Mouse (Mus musculus) granulocyte monocyte progenitor cell, adult 5-6 weeks (primary cell): ENCODE results near the gene Olfr181. TPM values are rescaled to one million over a fixed set of nuclear protein-coding genes. Genes with fewer than 3 reads are reported as not detected.

Experiments used
- ATAC-seq: replicated peaks from 2 replicates; pipeline ENCODE4 v1.8.0; 2016; ENCODE audit warnings: mild to moderate bottlenecking, moderate TSS enrichment, inconsistent platforms; ENCODE audit not compliant: poor library complexity, severe bottlenecking
- total RNA-seq, 2 experiments: library from RNA; stranded (forward) in 1 of 2; stranded (reverse) in 1 of 2; fragments of 200-712, 200-1000 nt in 1 of 2; fragments of >200 nt in 1 of 2; fragmentation: Nextera tagmentation in 1 of 2; gene quantifications; 2 replicates each; pipeline ENCODE4 v1.2.3; 2014 to 2017

Olfr181 gene
- total RNA-seq (2014; fragmentation: Nextera tagmentation) (not detected in 2 replicates), total RNA-seq (2017) (not detected in 2 replicates)

DNA sequence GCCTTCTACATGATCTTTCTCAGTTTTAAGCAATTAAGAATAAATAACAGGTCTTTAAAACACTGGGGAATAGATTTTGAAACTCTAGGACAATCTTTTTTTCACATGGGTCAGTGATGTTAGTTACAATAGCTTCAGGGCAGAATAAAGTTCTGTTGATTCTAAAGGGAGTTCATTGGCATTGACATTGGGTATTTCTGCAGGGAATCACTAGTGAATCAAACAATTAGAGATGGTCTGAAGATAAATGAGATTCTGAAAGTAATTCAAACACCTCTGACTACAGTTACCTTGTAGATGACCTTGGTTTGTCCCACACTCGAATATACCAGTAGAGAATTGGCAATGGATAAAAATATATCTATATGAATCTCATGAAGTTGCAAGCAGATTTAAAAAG is at the start of gene Olfr181:
Gene Olfr181 (minus strand): TSS at position 101 of the 400 bp plus-strand sequence.
- no peak for ATAC-seq

DNA sequence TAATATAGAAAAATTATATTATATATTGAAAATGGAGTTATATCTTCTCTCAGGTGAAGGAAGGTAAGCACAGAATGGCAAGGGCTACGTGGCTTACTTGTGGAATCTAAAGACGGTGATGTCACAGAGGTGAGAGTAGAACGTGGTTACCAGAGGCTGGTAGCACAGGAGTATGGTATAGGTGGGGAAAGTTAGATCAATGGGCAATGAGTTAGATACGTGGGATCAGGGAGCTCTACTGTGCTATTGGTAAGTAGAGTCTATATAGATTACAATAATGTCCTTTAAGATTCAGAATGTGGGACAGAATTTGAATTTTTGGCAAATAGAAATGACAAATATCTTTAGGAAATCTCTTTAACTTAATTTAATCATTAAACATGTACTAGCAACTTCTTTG is 737 bp upstream of the Olfr181 start, which contains the start of gene Olfr180:
Gene Olfr180 (minus strand): TSS at position 101 of the 400 bp plus-strand sequence.
- no peak for ATAC-seq

DNA sequence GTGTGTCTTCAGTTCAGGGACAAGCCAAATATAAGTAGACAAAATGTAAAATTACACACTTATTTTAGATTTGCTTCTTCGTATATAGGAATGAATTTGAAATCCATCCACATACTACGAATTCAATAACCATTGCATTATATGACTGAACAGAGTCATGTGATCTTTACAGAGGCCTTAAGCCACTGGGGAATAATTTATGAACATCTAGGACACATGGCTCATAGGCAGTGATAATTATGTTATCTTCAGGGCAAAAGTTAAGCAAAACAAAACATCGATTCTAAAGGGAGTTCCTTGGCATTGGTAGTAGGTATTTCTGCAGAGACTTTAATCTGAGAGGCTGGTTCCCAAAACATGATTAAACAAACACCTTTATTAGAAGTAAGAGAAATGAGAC is 36.6 kb downstream of the Olfr181 start, which contains the start of gene Olfr178:
Gene Olfr178 (minus strand): TSS at position 101 of the 400 bp plus-strand sequence.
- no peak for ATAC-seq

DNA sequence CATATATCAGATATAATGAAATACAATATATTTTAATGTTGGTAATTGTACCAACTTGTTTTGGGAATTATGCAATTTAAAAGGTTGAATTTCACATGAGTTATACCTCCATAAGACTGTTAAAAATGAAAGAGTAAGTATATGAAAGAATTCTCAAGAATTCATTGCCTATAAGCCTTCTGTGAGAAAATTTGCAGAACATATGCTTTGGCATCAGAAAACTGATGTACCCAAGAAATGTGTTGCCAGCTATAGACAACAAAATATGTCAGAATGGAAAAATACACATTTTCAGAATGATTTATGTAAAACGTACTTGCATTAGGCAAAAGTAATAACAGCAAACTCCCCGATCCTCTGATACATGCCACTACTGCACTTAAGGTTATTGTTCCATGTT is 44.1 kb downstream of the Olfr181 start:
- no peak for ATAC-seq

Other genes with a start within 250 kb of the Olfr181 start
- gene Gpr15, start 209.7 kb downstream of the Olfr181 start, total RNA-seq (2014; fragmentation: Nextera tagmentation): 0.92 TPM in 1 of 2 replicates, not detected in the other
- 0.77 and 0.78 TPM in 2 replicates for gene Gpr15, start 209.7 kb downstream of the Olfr181 start, total RNA-seq (2017)
- gene Cldnd1, start 200.8 kb downstream of the Olfr181 start, total RNA-seq (2014; fragmentation: Nextera tagmentation): 27.8 and 57.0 TPM in 2 replicates
- 13.4 and 23.7 TPM in 2 replicates for gene Cldnd1, start 200.8 kb downstream of the Olfr181 start, total RNA-seq (2017)
- not detected in 2 replicates for gene Olfr172, start 165.6 kb downstream of the Olfr181 start, total RNA-seq (2014; fragmentation: Nextera tagmentation)
- gene Olfr172, start 165.6 kb downstream of the Olfr181 start, total RNA-seq (2017): not detected in 2 replicates
- not detected in 2 replicates for gene Olfr173, start 128.5 kb downstream of the Olfr181 start, total RNA-seq (2014; fragmentation: Nextera tagmentation)
- not detected in 2 replicates for gene Olfr173, start 128.5 kb downstream of the Olfr181 start, total RNA-seq (2017)
- gene Olfr175-ps1, start 102.0 kb downstream of the Olfr181 start, total RNA-seq (2014; fragmentation: Nextera tagmentation): not detected in 2 replicates
- not detected in 2 replicates for gene Olfr175-ps1, start 102.0 kb downstream of the Olfr181 start, total RNA-seq (2017)
- not detected in 2 replicates for gene Olfr177, start 54.0 kb downstream of the Olfr181 start, total RNA-seq (2014; fragmentation: Nextera tagmentation)
- gene Olfr177, start 54.0 kb downstream of the Olfr181 start, total RNA-seq (2017): not detected in 2 replicates
- not detected in 2 replicates for gene Olfr178, start 36.7 kb downstream of the Olfr181 start, total RNA-seq (2014; fragmentation: Nextera tagmentation)
- not detected in 2 replicates for gene Olfr178, start 36.7 kb downstream of the Olfr181 start, total RNA-seq (2017)
- not detected in 2 replicates for gene Olfr180, start 637 bp upstream of the Olfr181 start, total RNA-seq (2014; fragmentation: Nextera tagmentation)
- not detected in 2 replicates for gene Olfr180, start 637 bp upstream of the Olfr181 start, total RNA-seq (2017)
- gene Olfr183, start 66.6 kb upstream of the Olfr181 start, total RNA-seq (2014; fragmentation: Nextera tagmentation): not detected in 2 replicates
- gene Olfr183, start 66.6 kb upstream of the Olfr181 start, total RNA-seq (2017): not detected in 2 replicates
- not detected in 2 replicates for gene Olfr186, start 101.5 kb upstream of the Olfr181 start, total RNA-seq (2014; fragmentation: Nextera tagmentation)
- not detected in 2 replicates for gene Olfr186, start 101.5 kb upstream of the Olfr181 start, total RNA-seq (2017)
- not detected in 2 replicates for gene Olfr187, start 111.0 kb upstream of the Olfr181 start, total RNA-seq (2014; fragmentation: Nextera tagmentation)
- gene Olfr187, start 111.0 kb upstream of the Olfr181 start, total RNA-seq (2017): not detected in 2 replicates
- gene Olfr190, start 149.2 kb upstream of the Olfr181 start, total RNA-seq (2014; fragmentation: Nextera tagmentation): not detected in 2 replicates
- not detected in 2 replicates for gene Olfr190, start 149.2 kb upstream of the Olfr181 start, total RNA-seq (2017)
- gene Olfr191, start 161.1 kb upstream of the Olfr181 start, total RNA-seq (2014; fragmentation: Nextera tagmentation): not detected in 2 replicates
- gene Olfr191, start 161.1 kb upstream of the Olfr181 start, total RNA-seq (2017): not detected in 2 replicates
- gene Olfr193, start 183.1 kb upstream of the Olfr181 start, total RNA-seq (2014; fragmentation: Nextera tagmentation): not detected in 2 replicates
- not detected in 2 replicates for gene Olfr193, start 183.1 kb upstream of the Olfr181 start, total RNA-seq (2017)
- not detected in 2 replicates for gene Olfr194, start 192.3 kb upstream of the Olfr181 start, total RNA-seq (2014; fragmentation: Nextera tagmentation)
- gene Olfr194, start 192.3 kb upstream of the Olfr181 start, total RNA-seq (2017): not detected in 2 replicates
- gene Olfr195, start 218.3 kb upstream of the Olfr181 start, total RNA-seq (2014; fragmentation: Nextera tagmentation): not detected in 2 replicates
- gene Olfr195, start 218.3 kb upstream of the Olfr181 start, total RNA-seq (2017): not detected in 2 replicates
- not detected in 2 replicates for gene Olfr196, start 241.7 kb upstream of the Olfr181 start, total RNA-seq (2014; fragmentation: Nextera tagmentation)
- gene Olfr196, start 241.7 kb upstream of the Olfr181 start, total RNA-seq (2017): not detected in 2 replicates